Mouse (Mus musculus) embryonic fibroblast, embryonic 13.5 days (primary cell): ENCODE measurements around the gene Trim58. TPM values are rescaled to one million over a fixed set of nuclear protein-coding genes. Genes with fewer than 3 reads are reported as not detected.

Source experiments
- H3K27ac ChIP-seq: 2 replicates; pipeline ENCODE4 v1.5.1; 2012; ENCODE audit warnings: low read length, control low read depth, inconsistent platforms; ENCODE audit not compliant: insufficient read depth
- H3K4me1 ChIP-seq: 2 replicates; pipeline ENCODE4 v1.6.1; 2011; ENCODE audit warnings: low read length; ENCODE audit not compliant: control insufficient read depth, insufficient read depth
- H3K4me3 ChIP-seq: 2 replicates; pipeline ENCODE4 v1.5.1; 2011; ENCODE audit warnings: mild to moderate bottlenecking, control low read depth, low read length; ENCODE audit not compliant: insufficient read depth
- CTCF ChIP-seq: IDR thresholded peaks from 2 replicates; pipeline ENCODE4 v1.5.1; 2011; ENCODE audit warnings: mild to moderate bottlenecking, control low read depth, low read length, moderate library complexity, borderline replicate concordance; ENCODE audit not compliant: insufficient read depth
- POLR2A ChIP-seq: IDR thresholded peaks from 2 replicates; pipeline ENCODE4 v1.6.1; 2011; ENCODE audit warnings: low read depth, mild to moderate bottlenecking, control low read depth, low read length, moderate library complexity
- polyA plus RNA-seq: library from polyadenylated mRNA; stranded (reverse); fragments of >200 nt; gene quantifications from 2 replicates; pipeline ENCODE4 v1.2.4, GENCODE M21; 2011; ENCODE audit warnings: low read depth; ENCODE audit not compliant: missing spikeins, insufficient read length

Gene Trim58
- not detected in 2 replicates for polyA plus RNA-seq

GRCm38 (mm10) chr11:58640272-58640867 lies at the start of gene Trim58:
Trim58 (plus strand) TSS chr11:58640465.
- Histone ChIP-seq H3K4me1 (no peaks in the 10 kb centered on the region), H3K27ac (no peak within 1 kb of the TSS), H3K4me3 (no peak within 1 kb of the TSS)
- TF ChIP-seq POLR2A (no peak), CTCF (no peak)

- TF ChIP-seq CTCF (no peak), POLR2A (no peak)
- no peak within 1 kb of the TSS for H3K4me3 ChIP-seq
- no peak within 1 kb of the TSS for H3K27ac ChIP-seq
- H3K4me1 ChIP-seq, result no peaks in the 10 kb centered on the region
Measured at GRCm38 (mm10) chr11:58594814-58595213, 45.5 kb upstream of the Trim58 start, which contains the start of gene Olfr324. Olfr324 (plus strand) TSS chr11:58595114.

- H3K4me3 ChIP-seq, result no peak overlapping the region
- no peak overlapping the region for H3K27ac ChIP-seq
- no peaks in the 10 kb centered on the region for H3K4me1 ChIP-seq
- TF ChIP-seq CTCF (no peak), POLR2A (no peak)
Measured at GRCm38 (mm10) chr11:58597837-58598236, 42.4 kb upstream of the Trim58 start.

- H3K4me3 ChIP-seq, result no peak overlapping the region
- TF ChIP-seq POLR2A, result no peak
- no peak for TF ChIP-seq CTCF
- no peak overlapping the region for H3K27ac ChIP-seq
- no peaks in the 10 kb centered on the region for H3K4me1 ChIP-seq
Measured at GRCm38 (mm10) chr11:58602062-58602461, 38.2 kb upstream of the Trim58 start.

- TF ChIP-seq POLR2A (no peak), CTCF (no peak)
- no peak overlapping the region for H3K4me3 ChIP-seq
- H3K4me1 ChIP-seq, result no peaks in the 10 kb centered on the region
- H3K27ac ChIP-seq, result no peak overlapping the region
Measured at GRCm38 (mm10) chr11:58602800-58603560, 37.3 kb upstream of the Trim58 start.

GRCm38 (mm10) chr11:58604688-58605087 lies 35.6 kb upstream of the Trim58 start:
- no peak overlapping the region for H3K27ac ChIP-seq
- H3K4me1 ChIP-seq, result no peaks in the 10 kb centered on the region
- no peak overlapping the region for H3K4me3 ChIP-seq
- no peak for TF ChIP-seq CTCF
- no peak for TF ChIP-seq POLR2A

DNA sequence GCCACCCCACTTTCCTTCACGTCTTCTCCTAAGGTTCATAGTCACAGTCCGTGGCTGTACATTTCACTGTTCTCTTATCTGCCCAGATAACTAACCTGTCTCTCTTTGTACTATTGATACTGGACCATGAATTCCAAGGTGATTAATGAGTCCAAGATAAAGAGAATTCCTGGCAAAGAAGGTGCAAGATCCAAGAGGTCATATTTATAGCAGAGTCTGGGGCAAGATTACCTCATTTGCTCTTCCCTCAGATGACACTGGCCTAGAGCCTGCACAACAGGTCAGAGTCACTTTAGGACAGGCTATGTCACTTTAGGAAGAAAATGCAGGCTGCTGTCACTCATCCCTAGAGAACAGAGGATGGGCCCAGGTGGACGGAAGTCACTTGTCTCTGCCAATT lies 35.0 kb upstream of the Trim58 start:
- TF ChIP-seq CTCF (no peak), POLR2A (no peak)
- Histone ChIP-seq H3K4me1 (no peaks in the 10 kb centered on the region), H3K27ac (no peak overlapping the region)

DNA sequence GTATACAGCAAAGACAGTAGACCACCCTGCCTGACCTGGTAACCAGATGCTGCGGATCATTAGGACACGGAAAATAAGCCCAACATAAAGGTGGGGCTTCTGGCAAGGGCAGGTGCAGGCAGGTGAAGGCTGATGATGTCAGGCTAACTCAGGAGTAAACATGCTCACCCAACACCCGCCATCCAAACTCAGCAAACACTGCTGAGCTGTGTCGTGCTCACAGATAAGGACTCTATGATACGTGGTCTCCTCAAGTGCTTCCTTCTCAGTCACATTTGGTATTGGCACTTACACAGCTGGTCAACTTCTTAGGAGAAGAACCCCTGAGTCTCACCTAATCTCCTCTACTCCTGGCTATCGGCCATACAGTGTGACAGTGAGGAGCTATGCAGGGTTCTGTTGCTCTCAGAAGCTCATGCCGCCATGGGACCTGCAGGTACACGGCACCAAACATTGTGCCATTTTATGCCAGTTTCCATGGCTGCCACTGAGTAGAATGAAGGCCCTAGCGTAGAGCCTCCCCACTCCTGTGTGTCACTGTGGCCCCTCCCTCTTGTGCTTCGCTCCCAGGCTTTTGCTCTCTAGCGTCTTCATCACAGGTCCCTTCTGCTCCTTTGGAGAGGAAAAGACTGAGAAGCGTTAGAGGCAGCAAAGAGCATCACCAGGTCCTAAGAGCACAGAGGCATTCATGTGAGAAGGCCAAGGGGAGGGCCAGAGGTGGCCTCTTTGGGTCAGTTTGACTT lies 33.9 kb upstream of the Trim58 start:
- no peak for TF ChIP-seq CTCF
- TF ChIP-seq POLR2A, result no peak
- H3K27ac ChIP-seq, result no peak overlapping the region
- no peaks in the 10 kb centered on the region for H3K4me1 ChIP-seq
- H3K4me3 ChIP-seq, result no peak overlapping the region

More for the DNA sequence above, 35.0 kb upstream of the Trim58 start:
- H3K4me3 ChIP-seq, result no peak overlapping the region

DNA sequence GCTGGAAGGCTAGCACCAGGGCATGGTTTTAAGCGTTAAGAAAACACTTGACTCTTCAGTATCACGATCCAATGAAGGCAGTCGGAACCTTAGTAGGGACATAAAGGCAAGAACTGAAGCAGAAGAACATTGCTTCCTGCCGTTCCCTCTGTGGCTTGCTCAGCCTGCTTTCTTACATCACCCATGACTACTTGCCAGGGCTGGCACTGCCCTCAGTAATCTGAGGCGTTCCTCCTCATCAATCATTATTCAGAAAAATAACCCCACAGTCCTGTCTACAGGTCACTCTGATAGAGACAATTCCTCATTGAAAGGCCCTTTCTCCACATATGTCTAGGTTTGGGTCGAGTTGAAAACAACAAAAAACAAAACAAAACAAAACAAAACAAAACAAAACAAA lies 33.2 kb upstream of the Trim58 start:
- no peak overlapping the region for H3K27ac ChIP-seq
- no peaks in the 10 kb centered on the region for H3K4me1 ChIP-seq
- H3K4me3 ChIP-seq, result no peak overlapping the region
- TF ChIP-seq CTCF, result no peak
- TF ChIP-seq POLR2A, result no peak
